Mouse (Mus musculus) bone marrow macrophage, adult 2 months (primary cell): ENCODE measurements around the gene Dnase1l2.

Experiments
- CTCF ChIP-seq: IDR thresholded peaks from 2 replicates; pipeline ENCODE4 v1.5.1; 2012; ENCODE audit warnings: low read depth, mild to moderate bottlenecking, low read length, moderate library complexity
- POLR2A ChIP-seq: IDR thresholded peaks from 2 replicates; pipeline ENCODE4 v1.6.1; 2012; ENCODE audit warnings: mild to moderate bottlenecking, low read depth, low read length, borderline replicate concordance

DNA sequence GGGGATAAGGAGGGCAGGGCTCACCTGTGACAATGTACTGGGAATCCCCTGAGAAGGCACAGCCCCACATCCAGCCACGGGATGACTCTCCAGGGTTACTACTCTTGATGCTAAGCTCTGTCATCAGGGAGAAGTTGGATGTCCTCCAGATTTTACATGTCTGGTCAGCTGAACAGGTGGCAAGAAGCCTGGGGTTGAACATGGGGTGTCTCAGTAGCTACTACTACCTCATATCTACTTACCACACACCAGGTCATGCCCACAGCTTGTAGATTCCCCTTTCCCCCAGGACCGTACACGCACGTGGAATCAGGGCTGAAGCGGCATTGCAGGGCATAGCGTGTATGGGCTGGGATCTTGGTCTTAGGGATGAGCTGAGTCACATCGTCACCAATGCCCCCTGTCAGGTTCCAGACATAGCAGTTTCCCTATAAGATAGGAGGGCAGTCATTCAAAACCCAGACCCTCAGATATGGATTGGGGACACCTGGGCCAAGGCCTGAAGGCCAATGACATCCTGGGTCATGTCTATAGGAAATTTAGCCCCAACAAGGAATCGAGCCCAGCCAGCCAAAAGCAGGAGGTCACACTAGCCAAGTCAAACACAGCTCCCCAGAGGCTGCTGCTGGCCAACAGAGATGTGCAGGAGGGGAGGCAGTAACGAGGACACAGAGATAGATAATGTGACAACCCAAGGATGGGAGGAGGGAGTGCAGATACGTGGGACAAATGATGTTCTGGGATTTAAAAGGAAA is 33.3 kb upstream of the Dnase1l2 start:
- TF ChIP-seq POLR2A = no peak
- no peak for TF ChIP-seq CTCF
